Mouse (Mus musculus): ENCODE measurements around the gene Rpl28.

- TF ChIP-seq TCF12 (IDR thresholded peaks at IDR 0.05; ENCODE audit: low read depth, low read length) (no peak), POLR2A (IDR thresholded peaks at IDR 0.05; ENCODE audit: low read depth, low read length) (no peak), ZC3H11A (IDR thresholded peaks at IDR 0.05; ENCODE audit: low read depth, low read length) (no peak), CTCF (conservative IDR thresholded peaks at IDR 0.05 in 1 of 2, IDR thresholded peaks at IDR 0.05 in 1 of 2; ENCODE audit: low read depth in 2 of 2, low read length in 2 of 2) (no peak), NELFE (IDR thresholded peaks at IDR 0.05; ENCODE audit: low read depth, low read length) (no peak), ZNF384 (IDR thresholded peaks at IDR 0.05; ENCODE audit: low read depth, low read length) (no peak)
These were observed 37.8 kb downstream of the Rpl28 start for GRCm38 (mm10) chr7:4830476-4830875.

Measured in CH12.LX (cell line).